Mouse (Mus musculus): ENCODE measurements around the gene Cabin1.
A peak's percentile ranks its signal among the peaks of the same experiment; 100 is the strongest.
"Not testable (repeated sequence)": the region's sequence is repeated elsewhere in the genome, so short reads cannot be mapped to it uniquely, and the experiment has no call there.

The Cabin1 gene

GRCm38 (mm10) chr10:75763682-75764518 is at the start of gene Cabin1:
Gene Cabin1, minus strand, starts transcription at chr10:75764341.
- DNase-seq: peak; percentile 96 to 97

- DNase-seq: no peak
Observed at GRCm38 (mm10) chr10:75804217-75804616, 40.1 kb upstream of the Cabin1 start.

- no peak for DNase-seq
Observed at GRCm38 (mm10) chr10:75798176-75798696, 34.1 kb upstream of the Cabin1 start, which contains the start of gene Gstt1. Gene Gstt1, minus strand, starts transcription at chr10:75798584.

- no peak for DNase-seq
Observed at GRCm38 (mm10) chr10:75797619-75798175, 33.6 kb upstream of the Cabin1 start.

DNA sequence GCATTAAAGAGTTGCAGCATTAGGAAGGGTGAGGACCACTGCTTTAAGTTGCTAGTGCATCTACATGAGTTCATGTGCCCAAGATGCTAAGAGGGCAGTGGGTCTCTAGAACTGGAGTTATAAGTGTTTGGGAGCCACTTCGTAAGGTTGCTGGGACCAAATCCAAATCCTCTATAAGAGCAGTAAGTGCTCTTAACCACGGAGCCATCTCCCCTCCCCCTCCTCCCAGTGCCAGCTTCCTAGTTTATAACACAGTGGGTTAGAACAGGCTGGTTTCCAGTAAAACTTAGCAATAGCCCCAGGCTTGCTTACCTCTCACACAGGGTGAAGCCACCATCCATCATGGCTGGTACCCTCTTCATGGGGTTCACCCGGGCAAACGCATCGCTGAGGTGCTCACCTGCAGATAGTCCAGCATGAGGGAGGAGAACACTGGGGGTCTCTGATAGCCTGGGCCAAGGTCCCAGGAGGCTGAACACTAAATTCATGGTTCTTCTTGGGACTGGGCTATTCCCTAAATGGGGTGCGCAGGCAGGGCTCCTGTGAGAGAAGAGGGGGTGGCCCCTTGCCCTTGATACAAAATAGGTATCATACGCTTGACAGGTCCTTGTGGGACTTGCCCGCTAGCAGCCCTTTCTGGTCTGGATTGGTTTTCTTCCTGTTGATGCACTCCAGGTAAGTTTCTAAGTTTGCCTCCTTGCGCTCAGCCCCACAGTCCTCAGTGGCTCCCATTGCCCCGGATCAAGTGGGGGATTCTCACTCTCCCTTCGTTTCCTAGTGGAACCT is 32.8 kb upstream of the Cabin1 start:
- DNase-seq: no peak

DNA sequence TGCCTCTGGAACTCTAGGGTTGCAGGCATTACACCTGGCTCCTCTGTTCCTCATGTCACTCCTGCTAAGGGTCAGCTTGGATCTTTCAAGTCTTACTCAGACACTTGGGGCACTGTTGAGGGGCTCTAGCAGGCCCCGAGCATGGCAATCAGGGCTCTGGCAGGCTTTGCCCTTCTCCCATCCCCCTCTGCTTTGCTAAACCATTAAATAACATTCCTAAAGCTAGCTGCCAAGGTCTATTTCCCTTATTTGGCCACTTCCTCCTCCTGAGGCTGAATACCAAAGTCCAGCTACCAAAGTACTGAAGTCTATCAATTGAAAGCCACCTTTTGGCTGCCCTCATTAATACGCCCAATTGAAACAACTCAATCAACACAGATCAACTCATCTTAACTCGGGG is 30.7 kb upstream of the Cabin1 start:
- no peak for DNase-seq

DNA sequence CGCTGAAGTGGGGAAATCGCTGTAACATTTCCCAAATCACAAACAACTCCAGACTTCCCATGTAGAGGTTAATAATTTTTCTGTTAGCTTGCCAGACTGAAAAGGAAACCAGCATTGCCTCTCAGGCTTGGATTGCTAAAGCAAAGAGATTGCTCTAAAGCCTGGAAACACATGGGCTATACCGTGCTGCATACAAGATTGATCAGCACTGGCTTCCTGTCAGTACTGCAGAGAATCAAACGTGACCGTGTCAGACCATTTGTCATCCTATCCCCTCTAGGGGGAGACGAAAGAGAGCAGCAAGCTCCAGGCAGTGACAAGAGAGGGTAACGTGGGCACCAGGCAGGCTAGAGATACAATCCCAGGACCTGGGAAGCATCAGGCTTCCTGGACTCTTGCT is 26.6 kb upstream of the Cabin1 start:
- DNase-seq: no peak

GRCm38 (mm10) chr10:75789841-75790240 is 25.7 kb upstream of the Cabin1 start:
- DNase-seq: no peak

GRCm38 (mm10) chr10:75789081-75789735 is 25.1 kb upstream of the Cabin1 start:
- no peak for DNase-seq

- no peak for DNase-seq
Observed at GRCm38 (mm10) chr10:75788277-75788676, 24.1 kb upstream of the Cabin1 start.

DNA sequence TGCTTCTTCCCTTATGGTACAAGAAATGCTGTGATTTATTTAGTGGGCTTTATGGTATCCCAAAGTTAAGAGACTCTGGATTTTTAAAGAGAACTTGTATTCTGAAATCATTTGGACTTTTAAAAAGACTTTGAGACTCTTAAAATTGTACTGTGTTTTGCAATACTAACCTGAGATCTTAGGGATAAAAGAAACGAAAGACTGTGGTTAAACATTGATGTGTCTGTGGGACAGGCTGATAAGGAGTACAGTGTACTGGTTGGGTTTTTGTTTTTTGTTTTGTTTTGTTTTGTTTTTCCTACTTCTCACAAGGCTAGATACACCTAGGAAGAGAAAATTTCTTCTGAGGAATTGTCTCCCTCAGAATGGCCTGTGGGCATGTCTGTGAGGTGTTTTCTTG is 21.3 kb upstream of the Cabin1 start:
- no peak for DNase-seq

DNA sequence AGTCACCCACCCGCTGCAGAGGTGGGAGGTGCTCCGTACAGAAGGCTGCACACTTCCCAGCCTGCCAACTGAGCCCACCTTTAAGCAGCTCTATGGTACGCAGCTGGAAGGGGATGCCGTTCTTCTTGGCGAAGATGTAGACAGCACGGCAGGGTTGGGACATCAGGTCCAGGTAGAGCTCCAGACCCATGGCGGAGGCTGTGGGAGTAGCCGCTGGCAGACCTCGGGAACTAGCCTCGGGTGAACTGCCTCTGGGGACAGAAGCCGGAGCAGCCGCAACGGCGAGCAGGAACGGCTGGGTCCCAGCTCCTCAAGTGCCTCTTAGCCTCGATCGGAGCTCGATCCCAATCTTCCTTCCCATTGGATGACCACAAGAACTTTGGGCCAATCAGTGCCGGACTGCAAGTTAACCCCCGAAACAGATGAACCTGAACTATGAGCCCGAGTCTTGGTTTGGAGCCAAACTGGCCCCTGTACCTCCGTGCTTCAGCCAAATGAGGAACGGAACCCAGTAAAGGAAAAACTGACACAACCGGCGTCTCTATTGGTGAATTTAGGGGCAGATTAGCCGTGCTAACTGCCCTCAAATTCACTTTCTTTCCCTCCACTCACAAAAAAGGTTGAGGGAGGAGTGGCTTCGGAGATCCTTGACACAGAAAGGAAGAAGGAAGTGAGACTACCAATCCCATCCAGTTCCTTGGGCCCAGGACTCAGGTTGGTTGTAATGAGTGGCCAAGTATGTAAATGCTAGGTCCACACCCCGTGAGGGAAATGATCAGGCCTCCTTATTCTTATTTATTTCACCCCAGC is 16.8 kb upstream of the Cabin1 start, which contains the start of the genes Gm20441 and Gstt3:
Gm20441 (minus strand) TSS at position 186 of the 810 bp plus-strand sequence.
Gstt3 (minus strand) TSS at position 646 of the 810 bp plus-strand sequence.
- DNase-seq: peak; percentile 11 to 24

- no peak for DNase-seq
Observed at GRCm38 (mm10) chr10:75779206-75780174, 15.3 kb upstream of the Cabin1 start.

DNA sequence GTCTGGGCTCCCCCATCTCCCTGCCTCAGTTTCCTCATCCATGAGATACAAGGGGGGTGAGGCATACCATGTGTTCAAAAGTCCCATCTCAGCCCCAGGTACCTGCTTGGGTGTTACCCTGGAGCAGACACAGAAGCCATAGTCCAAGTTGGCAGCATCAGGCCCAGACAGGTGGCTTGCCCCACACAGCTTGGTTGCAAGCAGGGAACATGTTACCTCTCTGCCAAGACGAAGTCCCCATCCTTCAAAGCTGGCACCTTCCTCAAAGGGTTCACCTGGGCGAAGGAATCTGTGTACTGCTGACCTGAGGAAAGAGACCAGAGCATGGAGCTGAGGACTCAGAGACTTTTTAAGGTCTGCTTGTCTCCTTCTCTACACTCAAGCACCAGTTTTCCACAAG is 13.7 kb upstream of the Cabin1 start:
- DNase-seq: no peak

- DNase-seq: no peak
Observed at GRCm38 (mm10) chr10:75776562-75776961, 12.4 kb upstream of the Cabin1 start.

DNA sequence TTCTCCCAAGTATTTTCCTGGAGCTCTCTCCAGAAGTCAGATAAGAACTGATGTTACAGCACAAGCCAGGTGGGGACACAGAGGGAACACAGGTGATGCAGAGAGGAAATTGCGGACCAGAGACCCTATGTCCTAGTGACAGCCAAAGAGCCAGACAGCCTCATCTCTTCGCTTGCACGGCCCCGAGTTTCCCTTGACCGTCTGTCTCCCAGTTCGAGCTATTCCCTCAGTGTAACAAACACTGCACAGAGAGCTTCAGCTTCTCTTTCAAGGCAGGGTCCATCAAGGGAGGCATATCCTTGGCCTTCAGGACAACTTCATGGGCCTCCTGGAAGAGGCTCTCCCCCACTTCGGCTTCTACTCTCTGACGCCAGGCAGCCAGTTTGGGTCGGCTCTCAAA is 10.4 kb upstream of the Cabin1 start:
- DNase-seq: no peak

- no peak for DNase-seq
Observed at GRCm38 (mm10) chr10:75774102-75774501, 10.0 kb upstream of the Cabin1 start.

DNA sequence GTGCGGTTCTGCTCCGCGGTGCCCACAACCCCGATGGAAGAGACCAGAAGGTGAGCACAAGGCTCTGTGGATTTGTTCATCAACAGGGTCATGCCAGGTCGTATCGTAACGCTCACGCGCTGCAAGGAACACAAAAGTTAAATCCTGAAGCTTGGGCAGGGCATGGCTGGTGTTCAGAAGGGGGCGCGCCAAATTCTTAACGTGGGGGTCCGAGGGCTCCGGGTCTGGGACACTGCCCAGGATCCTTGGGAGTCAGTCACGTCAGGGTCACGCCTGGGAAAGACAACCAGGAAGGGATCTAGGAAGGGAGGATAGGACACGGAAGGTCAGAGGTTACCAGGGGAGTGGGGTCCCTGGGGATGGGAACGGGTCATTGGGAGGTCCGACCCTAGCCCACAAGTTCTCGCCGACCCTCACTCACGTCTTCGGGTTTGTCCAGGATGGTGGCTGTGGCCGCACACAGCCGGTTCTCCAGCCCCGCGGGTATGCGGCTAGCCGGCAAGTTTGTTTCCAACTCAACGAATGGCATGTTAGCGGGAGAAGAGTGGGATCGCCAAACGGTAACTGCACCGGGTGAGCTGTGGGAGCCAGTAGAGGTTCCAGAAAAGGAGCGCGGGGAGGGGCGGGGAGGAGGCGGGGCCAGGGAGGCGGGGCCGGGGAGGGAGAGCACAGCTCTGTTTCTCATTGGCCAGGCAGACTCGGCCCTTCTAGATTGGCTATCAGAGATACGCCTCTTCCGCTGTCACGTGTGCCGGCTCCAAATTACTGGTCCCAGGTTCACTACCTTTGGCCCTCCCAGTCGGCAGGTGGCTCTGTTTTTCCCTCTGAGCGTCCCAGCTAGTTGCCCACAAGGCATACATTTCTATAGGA is 8.9 kb upstream of the Cabin1 start, which contains the start of gene Ddt:
Ddt (minus strand) TSS at position 620 of the 870 bp plus-strand sequence.
- DNase-seq: peak; percentile 74 to 88

GRCm38 (mm10) chr10:75767756-75768155 is 3.6 kb upstream of the Cabin1 start:
- not testable (repeated sequence) for DNase-seq

All from thymus, adult 18-20 months (tissue).